Mouse (Mus musculus) forebrain, embryonic 13.5 days (tissue): Measurements from ENCODE around the gene Lmf2. TPM values are rescaled to one million over a fixed set of nuclear protein-coding genes. Genes with fewer than 3 reads are reported as not detected.

Experiments
- ATAC-seq: fragments of 200-750 bp; cut with Nextera tagmentation; 2 replicates; pipeline ENCODE4 v1.8.0; 2017
- H3K27ac ChIP-seq: fragments of 300-500 bp; sonication (generic); 2 replicates; pipeline ENCODE4 v1.5.1; 2015; ENCODE audit warnings: inconsistent platforms, mild to moderate bottlenecking, moderate library complexity
- H3K27me3 ChIP-seq: fragments of 300-500 bp; sonication (generic); 2 replicates; pipeline ENCODE4 v1.6.1; 2015; ENCODE audit warnings: mild to moderate bottlenecking, inconsistent platforms
- H3K36me3 ChIP-seq: fragments of 300-500 bp; sonication (generic); 2 replicates; pipeline ENCODE4 v1.6.1; 2015; ENCODE audit warnings: mild to moderate bottlenecking, inconsistent platforms; ENCODE audit not compliant: poor library complexity, severe bottlenecking
- H3K4me1 ChIP-seq: fragments of 300-500 bp; sonication (generic); 2 replicates; pipeline ENCODE4 v1.6.1; 2015; ENCODE audit warnings: inconsistent platforms
- H3K4me2 ChIP-seq: fragments of 300-500 bp; sonication (generic); 2 replicates; pipeline ENCODE4 v1.6.1; 2015; ENCODE audit warnings: inconsistent platforms, mild to moderate bottlenecking, moderate library complexity
- H3K4me3 ChIP-seq: fragments of 300-500 bp; sonication (generic); 2 replicates; pipeline ENCODE4 v1.5.1; 2015; ENCODE audit warnings: mild to moderate bottlenecking, inconsistent platforms
- H3K9ac ChIP-seq: fragments of 300-500 bp; sonication (generic); 2 replicates; pipeline ENCODE4 v1.6.1; 2015; ENCODE audit warnings: mild to moderate bottlenecking, inconsistent platforms
- H3K9me3 ChIP-seq: fragments of 300-500 bp; sonication (generic); replicated peaks from 2 replicates; pipeline ENCODE4 v1.6.1; 2016; ENCODE audit warnings: inconsistent platforms
- WGBS: fragments of 180-500 bp; shearing (Covaris S2); methylation state at CpG from one replicate; pipeline ENCODE4 v1.1.7; 2015; 5-methylcytosine and 5-hydroxymethylcytosine counted together
- polyA plus RNA-seq: library from polyadenylated mRNA; unstranded; fragments of >200 nt; fragmentation: Nextera tagmentation; extraction: Ambion mirVana; gene quantifications from 2 replicates; pipeline ENCODE4 v1.2.1, GENCODE M21; 2015

Lmf2 gene
- polyA plus RNA-seq = 34.4 and 38.6 TPM in 2 replicates

GRCm38 (mm10) chr15:89355241-89356187 lies at the start of gene Lmf2, which contains the start of gene Ncaph2:
Gene Lmf2, minus strand, starts transcription at chr15:89355659.
Gene Ncaph2, plus strand, starts transcription at chr15:89355719.
- H3K9ac ChIP-seq = peak within 1 kb of the TSS; percentile 90
- peaks cover 47% of the 10 kb centered on the region for H3K36me3 ChIP-seq
- WGBS = under 1% methylated on average over 61 of the region's 64 CpGs
- ATAC-seq = peak; percentile 94
- peak within 1 kb of the TSS; percentile 85 for H3K4me3 ChIP-seq
- H3K4me1 ChIP-seq = peaks cover 41% of the 10 kb centered on the region
- peak within 1 kb of the TSS; percentile 83 for H3K4me2 ChIP-seq
- H3K9me3 ChIP-seq = no peaks in the 10 kb centered on the region
- H3K27ac ChIP-seq = peak within 1 kb of the TSS; percentile 81
- no peaks in the 10 kb centered on the region for H3K27me3 ChIP-seq

- Histone ChIP-seq H3K27ac (no peak overlapping the region), H3K36me3 (no peaks in the 10 kb centered on the region), H3K9me3 (peaks cover 8% of the 10 kb centered on the region; the same call in 1 of the 2 replicates), H3K4me3 (no peak overlapping the region), H3K4me2 (no peak overlapping the region), H3K4me1 (no peaks in the 10 kb centered on the region), H3K27me3 (no peaks in the 10 kb centered on the region), H3K9ac (no peak overlapping the region)
- 82% methylated on average over 10 of the region's 10 CpGs for WGBS
- ATAC-seq = no peak
These were observed 49.6 kb upstream of the Lmf2 start for GRCm38 (mm10) chr15:89404831-89405623.

- no peaks in the 10 kb centered on the region; the same call in 1 of the 2 replicates for H3K9me3 ChIP-seq
- no peak overlapping the region for H3K9ac ChIP-seq
- H3K4me1 ChIP-seq = no peaks in the 10 kb centered on the region
- H3K4me3 ChIP-seq = no peak overlapping the region
- H3K36me3 ChIP-seq = no peaks in the 10 kb centered on the region
- no peak overlapping the region for H3K4me2 ChIP-seq
- H3K27me3 ChIP-seq = no peaks in the 10 kb centered on the region
- no peak overlapping the region for H3K27ac ChIP-seq
- whole genome bisulfite sequencing = 84% methylated on average over 1 of the region's 1 CpGs
- ATAC-seq = no peak
These were observed 47.0 kb upstream of the Lmf2 start for GRCm38 (mm10) chr15:89402471-89402870.

GRCm38 (mm10) chr15:89399716-89400115 lies 44.3 kb upstream of the Lmf2 start:
- 53% methylated on average over 1 of the region's 1 CpGs for WGBS
- no peak for ATAC-seq

GRCm38 (mm10) chr15:89398146-89398545 lies 42.7 kb upstream of the Lmf2 start:
- H3K9ac ChIP-seq = no peak overlapping the region
- H3K4me2 ChIP-seq = no peak overlapping the region
- no peak overlapping the region for H3K4me3 ChIP-seq
- no peaks in the 10 kb centered on the region for H3K4me1 ChIP-seq
- H3K27me3 ChIP-seq = no peaks in the 10 kb centered on the region
- 54% methylated on average over 2 of the region's 2 CpGs for WGBS
- ATAC-seq = no peak
- H3K27ac ChIP-seq = no peak overlapping the region
- H3K9me3 ChIP-seq = no peaks in the 10 kb centered on the region
- no peaks in the 10 kb centered on the region for H3K36me3 ChIP-seq

More at GRCm38 (mm10) chr15:89399716-89400115, 44.3 kb upstream of the Lmf2 start:
- H3K4me1 ChIP-seq = no peaks in the 10 kb centered on the region
- H3K9me3 ChIP-seq = no peaks in the 10 kb centered on the region
- no peak overlapping the region for H3K9ac ChIP-seq
- H3K4me3 ChIP-seq = no peak overlapping the region
- no peak overlapping the region for H3K4me2 ChIP-seq
- no peaks in the 10 kb centered on the region for H3K36me3 ChIP-seq
- H3K27ac ChIP-seq = no peak overlapping the region
- no peaks in the 10 kb centered on the region for H3K27me3 ChIP-seq

GRCm38 (mm10) chr15:89396883-89397282 lies 41.4 kb upstream of the Lmf2 start:
- no peaks in the 10 kb centered on the region for H3K27me3 ChIP-seq
- ATAC-seq = no peak
- H3K4me1 ChIP-seq = no peaks in the 10 kb centered on the region
- H3K9ac ChIP-seq = no peak overlapping the region
- H3K9me3 ChIP-seq = no peaks in the 10 kb centered on the region
- no peak overlapping the region for H3K4me3 ChIP-seq
- no peak overlapping the region for H3K4me2 ChIP-seq
- no peaks in the 10 kb centered on the region for H3K36me3 ChIP-seq
- no peak overlapping the region for H3K27ac ChIP-seq
- WGBS = 90% methylated on average over 4 of the region's 4 CpGs

- no peaks in the 10 kb centered on the region for H3K4me1 ChIP-seq
- 90% methylated on average over 10 of the region's 10 CpGs for WGBS
- no peaks in the 10 kb centered on the region for H3K9me3 ChIP-seq
- no peak overlapping the region for H3K4me2 ChIP-seq
- no peak overlapping the region for H3K9ac ChIP-seq
- no peak overlapping the region for H3K27ac ChIP-seq
- H3K27me3 ChIP-seq = 0 out of 2 replicates have a peak, but pooled peaks cover 3% of the 10 kb centered on the region
- no peak for ATAC-seq
- H3K36me3 ChIP-seq = no peaks in the 10 kb centered on the region
- H3K4me3 ChIP-seq = no peak overlapping the region
These were observed 34.6 kb upstream of the Lmf2 start for GRCm38 (mm10) chr15:89390081-89390480.

GRCm38 (mm10) chr15:89387127-89387526 lies 31.7 kb upstream of the Lmf2 start:
- Histone ChIP-seq H3K4me1 (no peaks in the 10 kb centered on the region), H3K27me3 (peaks cover 15% of the 10 kb centered on the region; the same call in 1 of the 2 replicates), H3K27ac (no peak overlapping the region), H3K4me3 (no peak overlapping the region), H3K36me3 (no peaks in the 10 kb centered on the region), H3K4me2 (no peak overlapping the region), H3K9me3 (no peaks in the 10 kb centered on the region), H3K9ac (no peak overlapping the region)
- ATAC-seq = no peak
- WGBS = 52% methylated on average over 12 of the region's 12 CpGs

- no peak for ATAC-seq
- H3K27me3 ChIP-seq = peaks cover 32% of the 10 kb centered on the region
- H3K36me3 ChIP-seq = no peaks in the 10 kb centered on the region
- no peak within 1 kb of the TSS for H3K27ac ChIP-seq
- H3K9me3 ChIP-seq = no peaks in the 10 kb centered on the region
- no peak within 1 kb of the TSS for H3K9ac ChIP-seq
- H3K4me3 ChIP-seq = no peak within 1 kb of the TSS
- peaks cover under 1% of the 10 kb centered on the region for H3K4me1 ChIP-seq
- no peak within 1 kb of the TSS for H3K4me2 ChIP-seq
- WGBS = 94% methylated on average over 7 of the region's 7 CpGs
These were observed 29.2 kb upstream of the Lmf2 start, which contains the start of gene Klhdc7b for GRCm38 (mm10) chr15:89384617-89385016. Gene Klhdc7b, plus strand, starts transcription at chr15:89384917.

- H3K27ac ChIP-seq = no peak overlapping the region
- no peaks in the 10 kb centered on the region for H3K36me3 ChIP-seq
- no peak for ATAC-seq
- H3K4me2 ChIP-seq = peak overlapping the region; percentile 65
- H3K4me3 ChIP-seq = peak overlapping the region; percentile 38
- H3K4me1 ChIP-seq = peaks cover 16% of the 10 kb centered on the region
- 9% methylated on average over 10 of the region's 10 CpGs for WGBS
- no peak overlapping the region for H3K9ac ChIP-seq
- no peaks in the 10 kb centered on the region for H3K9me3 ChIP-seq
- H3K27me3 ChIP-seq = peaks cover 67% of the 10 kb centered on the region
These were observed 24.0 kb upstream of the Lmf2 start for GRCm38 (mm10) chr15:89379429-89379828.

- Histone ChIP-seq H3K27ac (no peak within 1 kb of the TSS), H3K4me2 (peak within 1 kb of the TSS; percentile 65), H3K9ac (peak within 1 kb of the TSS; percentile 55), H3K4me3 (peak within 1 kb of the TSS; percentile 38), H3K4me1 (peaks cover 20% of the 10 kb centered on the region), H3K9me3 (no peaks in the 10 kb centered on the region), H3K27me3 (peaks cover 64% of the 10 kb centered on the region), H3K36me3 (no peaks in the 10 kb centered on the region)
- ATAC-seq = no peak
- under 1% methylated on average over 33 of the region's 33 CpGs for WGBS
These were observed 23.5 kb upstream of the Lmf2 start, which contains the start of gene Odf3b for GRCm38 (mm10) chr15:89378831-89379401. Gene Odf3b, minus strand, starts transcription at chr15:89379282.
